Mouse (Mus musculus): ENCODE data around the gene Irak1.

Gene Irak1

DNA sequence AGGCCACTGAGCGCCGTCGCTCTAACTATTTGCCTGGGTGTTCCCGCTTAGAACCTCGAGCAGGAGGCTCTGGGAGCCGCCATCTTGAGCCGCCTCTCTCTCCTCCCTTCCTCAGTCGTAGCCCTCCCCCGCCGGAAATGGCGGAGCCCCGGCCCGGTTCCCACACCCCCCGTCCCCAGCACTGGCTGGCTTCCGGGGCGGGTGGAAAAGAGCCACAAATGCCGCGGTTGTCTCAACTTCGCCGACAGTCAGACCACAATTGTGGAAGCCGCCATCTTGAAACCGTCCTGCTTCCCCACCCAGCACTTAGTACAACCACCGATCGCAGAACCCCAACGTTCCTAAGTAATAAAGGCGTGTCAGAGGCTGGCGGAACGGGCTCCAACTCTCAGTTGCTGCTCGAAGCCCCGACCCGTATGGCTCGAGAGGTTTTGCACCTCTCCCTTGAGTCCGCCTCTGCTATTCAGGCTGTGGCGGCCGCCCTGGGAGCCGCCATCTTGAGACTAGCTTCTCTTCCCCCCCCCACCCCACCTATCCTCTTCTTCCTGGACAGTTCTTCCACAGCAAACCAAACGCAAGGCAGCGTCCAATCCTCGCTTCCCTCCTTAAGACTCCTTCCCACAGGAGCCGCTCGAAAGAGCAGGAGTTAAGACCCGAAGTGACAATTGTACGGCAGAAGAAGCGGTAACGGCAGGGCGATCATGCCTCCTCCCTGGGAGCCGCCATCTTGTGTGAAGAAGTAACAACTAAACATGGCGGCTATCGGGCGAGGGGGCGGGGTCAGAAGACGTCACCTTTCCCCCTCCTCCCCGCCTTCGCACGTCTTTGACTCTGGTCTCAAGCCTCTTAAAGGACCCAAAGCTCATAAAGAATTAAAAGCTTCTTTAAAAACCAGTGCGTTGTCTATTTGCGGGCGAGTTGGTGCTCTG, 57.2 kb downstream of the Irak1 start, which contains the start of gene Hcfc1:
Gene Hcfc1 (minus strand): TSS at position 110 of the 929 bp plus-strand sequence.
- DNase-seq (ENCODE audit: low spot score), result peak; percentile 92

DNA sequence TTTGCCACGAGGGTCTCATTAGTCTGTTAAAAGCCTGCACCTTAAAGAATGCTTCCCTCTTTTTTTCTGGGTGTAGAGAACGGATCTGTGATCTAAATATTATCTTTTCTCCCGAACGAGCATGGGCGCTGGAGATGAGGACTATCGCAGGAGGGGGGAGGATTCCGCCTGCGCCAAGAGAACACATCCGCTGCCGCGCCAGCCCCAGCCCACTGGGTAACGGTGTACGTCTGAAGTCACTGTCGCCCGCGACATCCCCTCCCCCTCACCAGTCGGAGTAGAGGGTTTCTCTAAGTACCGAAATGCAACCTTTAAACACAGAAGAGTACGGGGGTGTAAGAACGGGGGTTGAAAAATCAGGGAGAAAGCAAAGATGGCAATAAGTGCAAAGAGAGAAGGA, 58.4 kb downstream of the Irak1 start:
- peak; percentile 61 for DNase-seq (ENCODE audit: low spot score)

DNA sequence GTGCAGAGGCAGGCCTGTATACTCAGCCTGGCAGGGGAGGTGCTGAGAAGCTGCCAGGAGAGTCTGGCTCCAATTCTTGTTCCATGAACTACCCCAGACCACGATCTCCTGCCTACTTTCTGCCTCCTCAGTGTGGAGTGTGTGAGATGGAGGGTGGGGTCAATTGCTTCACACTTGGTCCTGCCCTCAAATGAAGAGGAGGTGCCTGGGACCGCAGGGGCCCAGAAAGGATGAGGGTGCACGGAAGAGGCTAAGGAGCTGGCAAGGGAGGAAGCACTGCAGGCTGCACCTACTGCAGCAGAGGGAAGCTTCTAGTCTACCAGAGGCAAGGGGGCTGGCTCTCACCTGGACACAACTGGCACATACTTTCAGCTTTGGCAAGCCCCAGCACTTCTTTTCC, 59.4 kb downstream of the Irak1 start:
- DNase-seq (ENCODE audit: low spot score), result peak; percentile 80
